Mouse (Mus musculus) spleen, adult 12 weeks (tissue): Measurements from ENCODE around the gene Prex1.

ENCODE experiments used
- DNase-seq: peaks from one replicate; pipeline ENCODE4 v3.0.0; 2022; ENCODE audit warnings: low spot score

The Prex1 gene

DNA sequence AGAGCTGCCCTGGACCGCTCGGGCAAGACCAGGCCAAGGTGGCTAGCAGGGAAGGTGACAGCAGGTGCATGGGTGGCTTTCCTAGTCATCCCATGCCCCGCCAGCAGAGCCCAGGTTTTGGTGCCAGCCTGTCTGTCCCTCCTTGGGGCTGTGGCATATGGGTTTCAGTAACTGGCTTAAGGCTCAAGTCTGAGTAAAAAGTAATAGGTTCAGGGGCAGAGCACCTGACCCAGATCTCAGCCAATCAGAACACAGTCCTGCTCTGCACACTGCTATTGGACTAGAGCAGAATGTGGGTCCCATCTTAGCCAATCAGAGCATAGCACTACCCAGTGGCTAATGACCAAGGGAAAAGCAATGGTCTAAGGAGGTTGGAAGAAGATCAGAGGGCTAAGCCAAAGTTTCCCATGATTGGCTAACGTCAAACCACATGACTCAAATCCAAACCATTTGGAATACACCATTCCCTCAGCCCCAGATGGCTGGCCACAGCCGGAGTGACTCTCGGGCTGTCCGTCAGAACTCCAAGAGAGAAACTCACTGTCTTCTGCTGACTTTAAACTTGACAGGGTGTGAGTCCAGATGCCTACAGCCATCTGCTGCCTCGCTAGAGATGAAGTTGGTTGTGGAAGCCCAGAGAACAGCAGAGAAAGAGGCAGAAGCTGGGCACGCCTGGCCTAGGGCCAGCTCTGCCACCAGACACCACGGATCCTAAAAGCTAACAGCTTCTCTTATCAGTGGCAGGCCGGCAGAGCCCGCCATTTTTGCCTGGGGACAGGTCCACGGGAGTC is 80.9 kb downstream of the Prex1 start:
- no peak for DNase-seq

DNA sequence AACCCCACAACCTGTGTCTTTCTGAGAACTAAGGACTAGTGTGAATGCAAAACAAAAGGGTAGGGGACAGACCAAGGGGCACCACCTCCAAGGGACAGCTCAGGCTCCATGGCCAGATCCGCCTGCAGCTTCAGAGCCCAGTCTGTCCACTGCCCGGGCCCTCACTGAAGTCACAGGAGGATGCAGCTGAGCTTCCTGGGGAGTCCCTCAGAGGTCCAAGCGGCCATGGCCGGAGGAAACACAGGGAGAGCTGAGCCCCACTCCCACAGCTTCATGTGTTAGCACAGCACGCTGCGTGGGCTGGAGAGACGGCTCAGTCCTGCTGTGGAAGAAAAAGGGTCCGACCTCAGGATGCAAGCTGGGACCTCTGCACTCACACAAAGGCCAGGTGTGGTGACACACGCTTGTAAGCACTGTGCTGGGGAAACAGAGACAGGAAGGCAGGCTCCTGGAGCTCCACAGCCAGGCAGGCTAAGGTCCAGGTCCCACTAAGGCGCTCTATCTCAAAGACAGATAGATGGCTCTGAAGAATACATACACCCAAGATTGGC is 81.9 kb downstream of the Prex1 start:
- DNase-seq, result no peak

DNA sequence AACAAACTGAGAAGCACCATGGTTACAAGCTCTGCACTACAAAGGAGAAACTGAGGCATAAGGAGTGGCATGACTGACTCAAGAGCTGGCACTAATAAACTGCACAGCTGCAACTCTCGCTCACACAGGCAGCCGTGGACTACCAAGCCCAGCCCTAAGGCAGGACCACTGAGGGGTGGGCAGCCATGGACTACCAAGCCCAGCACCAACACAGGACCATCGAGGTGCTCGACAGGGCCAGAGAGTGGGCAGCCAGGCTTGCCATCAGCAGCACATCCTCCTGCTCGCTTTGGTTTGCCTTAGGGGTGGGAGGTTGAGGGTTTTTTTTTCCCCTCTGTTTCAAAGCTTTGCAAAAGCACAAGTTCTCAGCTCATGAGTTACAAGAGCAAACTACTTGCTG is 82.4 kb downstream of the Prex1 start:
- no peak for DNase-seq

DNA sequence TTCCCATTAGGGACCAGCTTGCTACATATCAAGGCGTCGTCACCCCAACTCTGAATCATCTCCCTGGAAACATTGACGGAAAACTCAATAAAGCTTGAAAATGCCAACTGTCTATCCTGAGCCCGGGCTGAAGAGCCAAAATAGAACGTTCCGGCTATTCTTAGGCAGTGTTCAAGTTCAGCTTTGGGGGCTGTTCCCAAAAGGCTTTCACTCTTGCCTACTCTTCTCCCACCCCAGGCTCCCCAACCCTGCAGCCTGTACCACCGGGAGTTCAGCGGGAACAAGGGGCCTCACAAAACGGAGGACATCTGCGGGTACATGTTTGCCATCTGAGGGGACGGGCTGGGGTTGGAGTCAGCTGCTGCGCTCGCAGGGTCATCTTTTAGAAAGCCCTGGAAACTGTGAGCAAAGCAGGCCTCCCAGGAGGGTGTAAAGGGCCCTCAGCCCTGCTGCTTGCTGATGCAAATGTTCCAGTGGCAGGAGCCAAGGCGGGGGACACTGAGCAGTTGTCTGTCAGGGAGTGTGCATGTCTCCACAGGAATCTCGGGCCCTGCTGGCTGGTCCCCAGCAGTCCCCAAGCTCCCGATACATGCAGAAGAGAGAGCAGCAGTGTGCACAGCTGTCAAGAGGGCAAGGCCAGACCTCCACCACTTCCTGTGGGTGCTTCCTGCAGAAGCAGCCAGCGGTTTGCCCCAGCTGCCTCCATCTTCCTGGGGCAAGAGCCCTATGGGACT is 83.5 kb downstream of the Prex1 start:
- DNase-seq, result no peak

DNA sequence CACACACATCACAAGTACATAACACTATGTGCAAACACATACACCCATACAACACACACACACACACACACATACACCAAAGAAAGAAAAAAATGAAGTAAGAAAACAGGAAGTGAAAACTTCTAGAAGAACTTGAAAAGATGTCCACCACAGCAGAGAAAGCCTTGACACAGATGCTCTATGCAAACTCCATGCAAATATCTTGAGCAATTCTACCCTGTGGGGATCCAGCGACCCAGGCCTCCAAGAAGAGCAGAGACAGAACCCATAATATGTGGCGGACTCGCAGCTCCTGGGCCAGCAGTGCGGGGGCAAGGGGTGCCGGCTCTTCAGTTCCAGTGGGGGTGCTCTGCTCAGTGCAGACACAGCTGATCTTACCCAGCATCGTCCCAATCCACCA is 86.1 kb downstream of the Prex1 start:
- no peak for DNase-seq

DNA sequence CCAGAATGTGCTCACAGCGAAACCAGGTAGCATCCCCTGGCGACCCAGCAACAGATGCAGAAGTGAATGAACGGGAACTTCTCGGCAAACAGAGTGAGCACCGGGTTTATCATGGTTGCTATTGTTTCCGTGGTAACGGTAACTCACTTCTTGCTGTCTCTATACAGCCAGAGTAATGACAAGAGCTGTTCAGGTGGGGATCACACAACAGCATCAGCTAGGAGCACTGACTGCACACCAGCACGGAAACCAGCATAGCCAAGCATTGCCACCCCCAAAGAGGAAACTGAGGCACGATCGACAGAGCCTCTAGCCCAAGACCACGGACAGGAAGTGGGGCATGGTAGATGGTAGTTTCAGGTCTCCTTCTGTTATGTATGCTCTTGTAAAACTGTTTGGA is 88.4 kb downstream of the Prex1 start:
- DNase-seq, result peak; percentile 14

DNA sequence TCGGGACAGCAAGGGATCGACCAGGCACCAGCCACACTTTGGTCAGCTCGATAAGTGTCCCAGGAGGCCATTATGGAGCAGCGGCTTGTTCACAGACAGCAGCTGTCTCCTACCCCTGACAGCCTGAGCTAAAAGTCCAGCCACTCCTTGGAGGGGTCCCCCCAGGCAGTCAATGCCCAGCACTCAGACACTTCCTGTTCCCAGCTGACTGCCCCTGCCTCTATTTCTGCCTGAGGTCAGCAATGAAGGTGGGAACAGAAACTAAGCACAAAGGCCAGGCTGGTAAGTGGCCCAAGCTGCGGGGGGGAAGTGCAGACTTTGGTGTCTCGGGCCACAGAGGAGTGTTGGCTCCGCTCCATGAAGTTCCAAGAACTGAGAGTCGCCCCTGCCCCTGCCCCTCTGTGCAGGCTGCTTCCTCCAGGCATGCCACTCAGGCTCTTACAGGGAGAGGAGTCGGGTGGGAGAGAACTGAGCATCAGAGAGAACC is 90.5 kb downstream of the Prex1 start:
- no peak for DNase-seq

DNA sequence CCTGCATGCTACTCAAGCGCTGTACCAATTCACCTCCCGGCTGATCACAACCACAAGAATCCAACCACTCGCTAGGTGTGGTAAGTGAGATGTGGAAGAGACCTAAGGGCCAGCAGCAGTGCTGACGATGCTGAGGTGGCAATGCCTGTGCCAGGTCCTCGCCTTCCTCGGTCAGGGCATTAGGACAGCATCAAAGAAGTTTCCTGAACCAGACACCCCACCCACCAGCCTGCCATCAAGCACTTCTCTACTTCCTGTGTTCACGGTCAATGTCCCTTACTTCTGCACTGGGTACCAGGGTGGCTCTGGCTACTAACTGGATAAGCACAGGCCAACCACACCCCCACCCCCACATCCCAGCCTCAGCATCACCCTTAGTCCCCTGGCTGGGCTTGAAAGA is 91.0 kb downstream of the Prex1 start:
- no peak for DNase-seq

DNA sequence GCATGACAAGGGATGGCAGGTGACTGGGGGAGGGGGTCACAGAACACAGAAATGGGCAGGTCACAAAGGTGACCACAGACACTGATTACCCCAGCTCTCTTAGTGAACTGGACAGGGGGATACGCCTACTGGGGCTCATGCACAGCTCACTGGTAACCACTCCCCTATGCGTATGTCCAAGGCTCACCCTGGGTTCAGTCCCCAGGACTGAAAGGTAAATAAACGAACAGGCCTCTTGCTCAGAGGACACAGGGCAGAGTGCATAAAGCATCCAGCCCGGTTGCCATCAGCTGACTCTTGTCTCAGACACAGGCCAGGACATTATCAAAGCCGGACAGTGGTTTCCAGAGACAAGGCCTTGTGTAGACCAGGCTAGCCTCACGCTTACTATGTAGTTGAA is 91.6 kb downstream of the Prex1 start:
- no peak for DNase-seq

DNA sequence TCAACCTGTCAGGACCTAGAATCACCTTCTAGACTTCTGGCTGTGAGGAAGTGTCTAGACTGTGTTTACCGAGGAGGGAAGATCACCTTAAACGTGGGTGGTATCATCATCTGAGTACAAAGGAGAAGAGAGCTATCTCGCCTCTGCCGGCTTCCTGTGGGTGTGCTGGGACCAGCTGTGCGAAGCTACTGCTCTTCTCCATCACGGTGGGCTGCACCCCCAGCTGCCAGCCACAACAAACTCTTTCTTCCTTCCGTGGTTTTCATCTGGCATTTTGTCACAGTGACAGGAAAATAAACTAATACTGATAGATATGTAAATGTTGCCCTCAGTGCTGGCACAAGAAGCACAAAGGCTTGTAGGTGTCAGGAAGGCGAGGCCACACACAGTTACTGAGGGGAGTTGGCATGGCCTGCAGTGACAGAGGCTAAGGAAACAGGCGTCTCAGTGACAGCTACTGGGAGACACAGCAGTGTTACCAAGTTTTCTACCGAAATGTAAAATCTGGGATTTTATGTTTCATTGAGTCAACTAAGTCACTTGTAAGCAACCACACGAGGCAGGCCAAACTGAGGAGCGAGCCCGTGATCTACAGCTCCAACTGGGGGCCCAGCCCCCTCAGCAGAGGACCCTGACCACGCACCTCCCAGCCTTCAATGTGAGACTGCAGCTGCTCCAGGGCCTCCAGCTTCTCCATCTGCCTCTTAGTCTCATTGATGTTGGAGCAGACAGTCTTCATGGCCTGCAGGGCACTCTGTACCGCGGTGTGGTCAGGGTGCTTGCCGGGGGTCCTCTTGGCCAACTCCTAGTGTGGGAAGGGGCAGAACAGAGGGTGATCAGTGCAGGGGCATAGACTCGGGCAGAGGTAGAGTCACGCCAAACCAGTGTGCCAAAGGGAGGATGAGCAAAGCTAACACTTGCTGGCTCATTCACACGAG is 92.8 kb downstream of the Prex1 start:
- DNase-seq, result peak; percentile 38

DNA sequence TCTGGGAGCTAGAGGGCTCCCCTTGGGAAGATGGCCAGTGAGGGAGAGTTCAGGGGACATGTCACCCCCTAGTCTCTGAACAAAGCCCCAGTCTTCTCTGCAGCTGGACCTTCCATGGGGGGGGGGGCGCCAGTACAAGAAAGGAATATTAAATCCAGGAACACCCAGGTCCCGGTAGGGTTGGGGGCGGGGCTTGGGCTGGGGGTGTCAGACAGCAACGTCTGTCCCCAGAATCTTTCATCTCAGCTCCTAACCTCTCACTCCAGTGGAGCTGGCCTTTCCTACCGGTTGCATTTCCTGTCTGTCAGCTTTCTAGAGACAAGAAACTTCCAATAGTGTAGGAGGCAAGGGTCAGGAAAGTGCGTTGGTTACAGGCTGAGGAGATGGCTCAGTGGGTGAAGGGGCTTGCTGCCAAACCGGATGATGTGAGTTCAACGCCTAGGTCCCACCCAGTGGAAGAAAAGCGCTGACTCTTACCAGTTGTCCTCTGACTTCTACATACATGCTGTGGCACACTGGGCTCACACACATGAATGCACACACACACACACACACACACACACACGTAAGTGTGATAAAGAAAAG is 93.6 kb downstream of the Prex1 start:
- no peak for DNase-seq

DNA sequence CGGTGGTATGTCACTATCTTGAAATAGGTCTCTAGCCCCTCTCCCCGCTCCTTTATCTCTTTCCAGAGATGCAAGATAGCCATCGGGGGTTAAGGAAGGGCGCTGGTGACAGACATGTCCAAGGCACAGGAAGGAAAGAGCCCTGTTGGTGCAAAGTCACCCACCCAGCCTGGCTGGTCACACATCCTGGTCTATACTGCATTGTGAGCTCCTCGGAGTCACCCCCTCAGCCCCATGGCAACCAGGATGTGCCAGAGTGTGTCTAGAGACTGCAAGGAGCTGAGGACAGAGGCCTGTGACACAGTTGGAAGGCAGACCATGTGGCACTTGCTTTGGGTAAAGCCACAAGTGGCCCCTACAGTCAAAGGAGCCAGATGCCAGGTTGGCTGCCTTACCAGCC is 94.4 kb downstream of the Prex1 start:
- no peak for DNase-seq

DNA sequence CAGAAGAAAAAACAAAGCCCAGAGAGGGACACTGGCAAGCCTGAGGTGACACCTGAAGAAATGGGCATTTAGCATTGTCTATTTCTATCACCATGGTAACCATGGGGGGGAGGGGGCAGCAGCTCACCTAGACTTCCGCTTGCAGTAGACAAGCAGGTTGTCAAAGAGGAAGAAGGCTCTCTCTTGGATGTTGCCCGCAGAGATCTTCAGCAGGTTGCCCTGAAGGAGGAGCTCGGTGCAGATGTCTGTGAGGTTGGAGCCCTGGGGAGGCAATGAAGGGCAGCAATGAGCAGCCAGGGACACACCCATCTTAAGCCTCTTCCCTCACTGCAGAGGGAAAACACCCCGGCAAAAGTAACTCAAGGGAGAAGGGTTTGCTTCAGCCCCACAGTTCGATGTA is 95.9 kb downstream of the Prex1 start:
- DNase-seq, result peak; percentile 19

DNA sequence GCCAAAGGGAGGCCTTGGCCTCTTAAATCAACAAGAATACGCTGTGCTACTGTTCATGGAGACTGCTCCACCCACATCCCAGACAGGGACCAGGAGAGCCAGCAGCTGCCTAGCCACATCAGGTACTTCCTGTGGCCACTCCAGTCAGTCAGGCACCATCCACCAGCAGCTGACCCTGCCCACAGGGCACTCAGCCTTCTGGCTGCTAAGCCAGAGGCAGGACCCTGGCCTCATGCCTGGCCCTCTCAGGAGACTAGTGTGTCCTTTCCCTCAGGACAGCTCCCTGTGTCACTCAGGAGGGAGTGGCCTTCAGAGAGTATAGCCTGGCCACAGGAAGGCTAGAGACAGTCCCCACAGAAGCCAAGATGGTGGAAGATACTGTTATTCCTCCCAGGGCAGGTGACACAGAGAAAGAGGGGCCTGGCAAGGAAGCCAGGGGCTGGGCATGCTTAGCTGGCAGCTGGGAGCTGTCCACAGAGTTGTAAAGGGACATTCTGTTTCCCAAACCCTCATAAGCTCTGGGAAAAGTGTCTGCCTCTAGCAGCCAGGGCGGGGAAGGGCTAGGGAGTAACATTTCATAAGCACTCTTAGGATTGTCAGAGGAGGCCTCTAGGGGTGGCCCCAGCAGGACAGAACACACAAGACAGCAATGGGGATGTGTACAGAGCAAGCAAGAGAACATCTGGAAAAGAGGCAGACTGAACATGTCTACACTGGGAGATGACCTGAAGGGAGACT is 98.1 kb downstream of the Prex1 start:
- DNase-seq, result no peak

DNA sequence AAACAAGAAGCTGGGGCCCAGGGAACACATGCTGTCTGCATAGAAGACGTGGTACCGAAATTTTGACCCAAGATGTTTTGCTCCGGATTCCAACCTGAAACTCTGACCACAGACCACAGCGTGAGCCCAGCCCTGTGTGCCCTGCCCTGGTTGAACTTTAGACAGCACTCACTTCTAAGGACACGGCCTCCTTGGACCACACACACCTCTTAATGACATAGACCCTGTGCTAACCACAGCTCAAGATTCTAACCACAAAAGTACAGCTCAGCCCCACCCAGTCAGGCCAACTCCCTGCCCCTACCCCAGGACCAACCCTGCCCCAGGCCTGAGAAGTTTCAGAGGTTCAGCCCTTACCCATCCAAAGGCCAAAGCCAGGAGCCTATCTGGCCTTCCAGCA is 103.4 kb downstream of the Prex1 start:
- no peak for DNase-seq

DNA sequence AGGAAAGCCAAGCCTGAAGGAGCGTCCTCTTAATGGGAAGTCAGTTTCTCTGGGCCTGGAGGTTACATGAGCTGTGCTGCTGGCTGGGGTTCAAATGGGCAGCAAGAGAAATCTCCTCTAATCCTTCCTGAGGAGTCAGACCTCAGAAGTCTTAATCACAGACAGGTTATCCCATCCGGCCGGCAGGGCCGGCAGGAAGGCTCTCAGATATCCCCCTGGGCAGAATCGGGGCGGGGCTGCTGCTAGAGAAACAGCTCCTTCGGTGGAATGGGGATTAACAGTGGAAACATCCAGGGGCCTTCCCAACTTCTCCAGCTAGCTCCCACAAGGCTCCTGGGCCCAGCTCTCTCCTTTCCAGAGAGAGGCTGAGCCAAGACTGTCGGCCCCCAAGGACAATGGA is 105.1 kb downstream of the Prex1 start:
- no peak for DNase-seq

DNA sequence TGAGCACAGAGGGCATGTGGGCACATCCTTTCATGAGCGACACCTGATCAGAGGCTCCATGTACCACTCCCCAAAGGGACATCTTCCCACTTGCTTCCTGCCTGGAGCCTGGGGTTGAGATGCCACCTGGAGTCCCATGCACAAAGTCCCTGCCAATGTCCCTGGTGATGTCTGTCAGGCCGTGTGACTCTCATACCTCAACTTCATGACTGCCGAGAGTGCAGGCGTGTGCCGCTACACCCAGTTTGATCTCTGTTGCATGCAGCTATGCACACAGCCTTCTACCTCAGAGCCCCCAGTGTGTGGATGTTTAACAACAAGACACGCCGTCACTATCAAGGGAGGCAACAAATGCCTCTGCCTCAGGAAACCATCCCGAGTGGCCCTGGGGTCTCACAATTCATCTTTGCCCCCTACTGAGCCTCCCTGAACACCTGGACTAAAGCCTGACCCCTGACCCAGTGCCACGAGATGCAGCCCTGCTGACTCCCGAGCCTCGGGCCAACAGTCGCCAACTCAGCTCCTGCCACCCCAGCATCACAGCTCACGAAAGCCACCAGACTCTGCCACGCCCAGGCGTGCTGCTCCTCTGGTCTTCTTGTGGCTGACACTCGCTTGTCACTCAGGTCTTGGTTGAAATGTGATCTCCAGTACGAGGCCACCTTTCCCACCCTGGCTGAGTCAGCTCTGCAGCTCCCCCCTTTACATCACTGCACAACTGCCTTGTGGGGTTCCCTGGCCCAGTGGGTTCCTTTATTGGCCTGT is 107.0 kb downstream of the Prex1 start:
- DNase-seq, result no peak

DNA sequence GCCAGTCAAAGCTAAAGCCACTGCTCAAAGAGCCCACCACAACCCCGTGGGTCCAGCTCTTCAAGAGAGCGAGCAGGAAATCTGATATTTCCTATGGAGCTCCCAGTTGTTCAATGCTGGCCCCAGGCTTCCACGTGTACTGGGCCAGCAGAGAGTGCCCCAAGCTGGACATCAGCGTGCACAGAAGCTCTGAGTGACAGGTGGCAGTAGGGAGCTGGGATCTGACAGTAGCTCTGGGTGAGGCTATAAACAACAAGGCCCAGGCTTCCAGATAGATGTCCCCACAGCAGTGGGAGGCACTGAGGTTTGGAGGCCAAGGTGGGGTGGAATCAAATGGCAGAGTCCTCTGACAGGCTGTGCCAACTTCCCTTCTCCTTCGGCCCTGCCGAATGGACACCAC is 107.6 kb downstream of the Prex1 start:
- no peak for DNase-seq

DNA sequence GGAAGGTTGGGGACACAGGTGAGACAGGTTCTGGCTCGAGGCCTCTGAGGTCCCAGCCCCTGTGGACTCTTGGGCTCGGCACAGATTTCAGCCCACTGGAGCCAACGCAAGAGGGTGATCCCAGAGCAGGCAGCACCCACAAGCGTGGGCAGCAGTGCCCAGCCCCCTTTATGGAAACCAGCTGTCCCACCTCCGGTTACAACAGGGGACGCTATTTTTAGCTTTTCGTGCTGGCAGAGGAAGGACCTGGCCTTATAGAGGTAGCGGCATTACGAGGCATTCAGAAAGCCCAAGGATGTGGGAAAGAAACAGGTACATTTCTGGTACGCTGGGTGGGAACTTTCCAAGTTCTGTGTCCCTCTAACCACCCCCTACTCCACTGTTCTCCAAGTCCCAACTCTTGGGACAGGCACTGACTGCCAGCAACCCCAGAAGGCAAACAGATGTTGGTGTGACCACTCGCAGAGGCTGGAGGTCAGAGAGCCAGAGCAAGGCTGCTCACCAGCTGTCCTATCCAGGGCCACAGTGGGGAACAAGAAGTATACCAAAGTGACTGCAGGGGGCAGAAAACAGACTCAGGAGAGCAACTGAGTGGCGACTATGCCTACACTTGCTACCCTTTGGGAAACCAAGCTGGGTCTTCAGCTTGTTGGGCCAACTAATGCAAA is 108.3 kb downstream of the Prex1 start:
- DNase-seq, result no peak

DNA sequence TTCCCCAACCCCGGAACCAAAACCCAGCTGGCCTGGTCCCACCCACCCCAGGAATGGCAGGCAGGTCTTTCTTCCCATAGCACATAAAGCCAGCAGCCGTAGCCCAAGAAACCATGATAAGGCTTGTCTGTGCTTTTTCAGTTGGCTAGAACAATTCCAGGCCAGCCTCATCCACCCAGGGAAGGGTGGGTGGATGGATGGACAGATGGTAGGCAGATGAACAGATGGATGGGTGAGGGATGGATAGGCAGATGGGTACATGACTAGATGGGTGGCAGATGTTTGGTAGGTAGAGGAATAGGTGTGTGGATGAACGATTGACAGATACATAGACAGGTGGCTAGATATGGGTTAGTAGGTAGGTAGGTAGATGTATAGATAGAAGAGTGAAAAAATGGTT is 110.7 kb downstream of the Prex1 start:
- DNase-seq, result no peak
